Mouse (Mus musculus): ENCODE measurements around the gene Ltb.

DNA sequence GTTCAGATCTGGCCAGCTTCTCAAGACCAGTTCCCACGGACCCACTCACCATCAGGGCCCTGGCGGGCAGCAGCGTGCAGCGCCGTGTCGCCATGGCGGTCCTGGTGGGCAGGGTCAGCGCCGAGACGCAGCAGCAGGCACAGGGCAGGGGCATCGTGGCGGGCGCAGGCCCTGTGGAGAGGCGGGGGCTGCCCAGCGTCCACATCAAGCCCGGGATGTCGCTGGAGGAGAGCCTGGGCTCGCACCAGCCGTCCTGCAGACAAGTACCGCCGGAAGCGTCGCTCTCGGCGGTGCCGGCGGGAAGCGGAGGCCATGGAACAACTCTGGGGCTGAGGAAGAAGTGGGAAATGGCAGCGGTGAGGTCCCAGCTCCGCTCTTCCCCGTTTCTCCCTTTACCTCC, 40.7 kb downstream of the Ltb start:
- no peak for TF ChIP-seq EP300 (IDR thresholded peaks at IDR 0.05; ENCODE audit: low read depth)
- TF ChIP-seq CTCF (IDR thresholded peaks at IDR 0.05; ENCODE audit: low read depth): no peak

All from heart, postnatal 0 days (tissue).